In the genomic region with DNA sequence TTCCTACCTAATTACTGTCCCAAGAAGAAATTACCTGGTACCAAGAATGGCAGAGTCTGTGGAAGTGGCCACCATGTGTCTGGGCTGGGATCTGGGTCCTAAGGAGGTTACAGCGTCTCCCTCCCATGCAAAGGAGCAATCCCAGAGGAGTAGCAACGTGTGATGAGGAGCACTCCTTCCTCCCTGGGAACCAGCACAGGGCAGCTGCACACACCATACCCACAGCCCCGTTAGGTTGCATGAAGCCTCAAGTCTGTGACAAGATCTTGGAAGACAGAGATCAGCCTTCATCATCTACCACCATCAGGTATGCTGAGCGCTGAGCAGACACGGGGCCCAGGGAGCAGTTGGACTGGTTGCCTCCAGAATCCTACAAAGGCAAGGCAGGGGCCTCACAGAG, we compare ENCODE assay signal across 28 mouse cellular contexts.
DNase-seq lines count a peak whose midpoint lies in the region; ATAC-seq lines count a peak whose summit lies in the region.
"Had no signal": no experiment of that assay in that cellular context is flagged by ENCODE, and none has a peak within 500 bp of the region (broad histone marks: within the 10 kb centered on the region; RNA-seq: fewer than 3 reads in every experiment).

No protein-coding gene starts in this region.

- H3K9me3 ChIP-seq in heart, embryonic 10.5 days: no peaks in the 10 kb centered on the region
- H3K9me3 ChIP-seq in heart, embryonic 12.5 days (replicated peaks): no peaks in the 10 kb centered on the region
- H3K9me3 ChIP-seq in midbrain, embryonic 11.5 days (ENCODE audit: control insufficient read depth, low read length): no peaks in the 10 kb centered on the region
- no peaks in the 10 kb centered on the region for H3K9me3 ChIP-seq in midbrain, embryonic 16.5 days (replicated peaks; ENCODE audit: control insufficient read depth, low read length, poor library complexity, severe bottlenecking)
- no peaks in the 10 kb centered on the region for H3K9me3 ChIP-seq in limb, embryonic 12.5 days
- H3K9me3 ChIP-seq: embryonic facial prominence, embryonic 13.5 days; heart, embryonic 13.5 days; hindbrain, embryonic 12.5 days; hindbrain, embryonic 15.5 days; intestine, embryonic 15.5 days had no signal

- no peak overlapping the region for H3K9ac ChIP-seq in heart, embryonic 12.5 days
- no peak overlapping the region for H3K9ac ChIP-seq in midbrain, embryonic 11.5 days (ENCODE audit: low read length)
- H3K9ac ChIP-seq in midbrain, embryonic 16.5 days (ENCODE audit: low read depth, low read length): no peak overlapping the region
- no peak overlapping the region for H3K9ac ChIP-seq in limb, embryonic 12.5 days (replicated peaks)
- H3K9ac ChIP-seq: embryonic facial prominence, embryonic 13.5 days; forebrain, postnatal 0 days; heart, embryonic 13.5 days; hindbrain, embryonic 12.5 days; hindbrain, embryonic 15.5 days; intestine, embryonic 15.5 days had no signal

- peak; percentile 64 for DNase-seq in heart, embryonic 10.5 days (ENCODE audit: low spot score)
- DNase-seq in midbrain, embryonic 11.5 days (ENCODE audit: low spot score, missing footprints): peak; percentile 66
- no peak for DNase-seq in ovary, postnatal 14 days (ENCODE audit: low spot score)
- DNase-seq: adrenal gland, postnatal 10 days; B cell, adult 2 months; cerebellum, adult 11 months; cerebellum, adult 2 months; cerebellum, adult 9-11 months; cerebellum, postnatal 25 days; forebrain, postnatal 0 days; gastrocnemius, adult 2 months; gastrocnemius, postnatal 14 days; heart, adult 11 months; heart, postnatal 14 days; heart, postnatal 4 days had no signal

- no peak overlapping the region for H3K27ac ChIP-seq in heart, embryonic 10.5 days
- no peak overlapping the region for H3K27ac ChIP-seq in heart, embryonic 12.5 days (ENCODE audit: poor library complexity, severe bottlenecking)
- no peak overlapping the region for H3K27ac ChIP-seq in midbrain, embryonic 11.5 days (ENCODE audit: low read depth, low read length)
- H3K27ac ChIP-seq in midbrain, embryonic 16.5 days (ENCODE audit: low read length): no peak overlapping the region
- 0 out of 2 replicates have a peak overlapping the region, but pooled peaks have one; percentile 26 for H3K27ac ChIP-seq in limb, embryonic 12.5 days
- H3K27ac ChIP-seq: embryonic facial prominence, embryonic 13.5 days; gastrocnemius, adult 2 months; heart, embryonic 13.5 days; hindbrain, embryonic 12.5 days; hindbrain, embryonic 15.5 days; intestine, embryonic 15.5 days had no signal

- 82% methylated on average over 5 of the region's 5 CpGs for WGBS in heart, embryonic 10.5 days
- 76% methylated on average over 5 of the region's 5 CpGs for WGBS in heart, embryonic 12.5 days
- 88% methylated on average over 5 of the region's 5 CpGs for WGBS in midbrain, embryonic 11.5 days
- 95% methylated on average over 5 of the region's 5 CpGs for WGBS in midbrain, embryonic 16.5 days
- WGBS in limb, embryonic 12.5 days: 94% methylated on average over 5 of the region's 5 CpGs

- H3K27me3 ChIP-seq in heart, embryonic 10.5 days (ENCODE audit: insufficient read depth, poor library complexity, severe bottlenecking): no peaks in the 10 kb centered on the region
- peaks cover 5% of the 10 kb centered on the region; the same call in 1 of the 2 replicates for H3K27me3 ChIP-seq in heart, embryonic 12.5 days (replicated peaks)
- no peaks in the 10 kb centered on the region for H3K27me3 ChIP-seq in midbrain, embryonic 11.5 days (ENCODE audit: control insufficient read depth, insufficient read depth, low read length)
- no peaks in the 10 kb centered on the region for H3K27me3 ChIP-seq in midbrain, embryonic 16.5 days (ENCODE audit: control insufficient read depth, insufficient read depth, low read depth, low read length)
- H3K27me3 ChIP-seq in limb, embryonic 12.5 days: no peaks in the 10 kb centered on the region
- H3K27me3 ChIP-seq: CH12.LX; embryonic facial prominence, embryonic 13.5 days; hindbrain, embryonic 12.5 days; hindbrain, embryonic 15.5 days; intestine, embryonic 15.5 days; Patski had no signal

- no peak overlapping the region for H3K4me3 ChIP-seq in heart, embryonic 10.5 days
- H3K4me3 ChIP-seq in heart, embryonic 12.5 days: no peak overlapping the region
- no peak overlapping the region for H3K4me3 ChIP-seq in midbrain, embryonic 11.5 days (ENCODE audit: low read depth, low read length)
- H3K4me3 ChIP-seq in midbrain, embryonic 16.5 days (ENCODE audit: low read depth, low read length): no peak overlapping the region
- no peak overlapping the region for H3K4me3 ChIP-seq in limb, embryonic 12.5 days (replicated peaks)
- H3K4me3 ChIP-seq: embryonic facial prominence, embryonic 13.5 days; erythroblast, embryonic 14.5 days; gastrocnemius, adult 2 months; heart, embryonic 13.5 days; hindbrain, embryonic 12.5 days; hindbrain, embryonic 15.5 days; intestine, embryonic 15.5 days had no signal

- peaks cover 31% of the 10 kb centered on the region for H3K4me1 ChIP-seq in heart, embryonic 10.5 days
- peaks cover 13% of the 10 kb centered on the region for H3K4me1 ChIP-seq in heart, embryonic 12.5 days (replicated peaks)
- peaks cover 5% of the 10 kb centered on the region for H3K4me1 ChIP-seq in midbrain, embryonic 11.5 days (ENCODE audit: control insufficient read depth, insufficient read depth, low read length)
- H3K4me1 ChIP-seq in midbrain, embryonic 16.5 days (ENCODE audit: control insufficient read depth, insufficient read depth, low read length): peaks cover 13% of the 10 kb centered on the region
- peaks cover 47% of the 10 kb centered on the region for H3K4me1 ChIP-seq in limb, embryonic 12.5 days (replicated peaks)

- no peak overlapping the region for H3K4me2 ChIP-seq in heart, embryonic 12.5 days
- no peak overlapping the region for H3K4me2 ChIP-seq in midbrain, embryonic 11.5 days
- H3K4me2 ChIP-seq in midbrain, embryonic 16.5 days (ENCODE audit: low read length): no peak overlapping the region
- H3K4me2 ChIP-seq in limb, embryonic 12.5 days: no peak overlapping the region
- H3K4me2 ChIP-seq: embryonic facial prominence, embryonic 13.5 days; heart, embryonic 13.5 days; hindbrain, embryonic 12.5 days; hindbrain, embryonic 15.5 days; intestine, embryonic 15.5 days had no signal

- no peak for ATAC-seq in heart, embryonic 12.5 days (ENCODE audit: insufficient number of reproducible peaks, low FRiP score)
- no peak for ATAC-seq in midbrain, embryonic 11.5 days (ENCODE audit: low FRiP score)
- no peak for ATAC-seq in midbrain, embryonic 16.5 days
- no peak for ATAC-seq in limb, embryonic 12.5 days (ENCODE audit: insufficient number of reproducible peaks, insufficient read depth, low FRiP score, low TSS enrichment, low read depth)
- ATAC-seq: forebrain, embryonic 14.5 days; forebrain, postnatal 0 days; intestine, embryonic 15.5 days; Patski had no signal

- no peaks in the 10 kb centered on the region for H3K36me3 ChIP-seq in heart, embryonic 10.5 days
- no peaks in the 10 kb centered on the region for H3K36me3 ChIP-seq in heart, embryonic 12.5 days
- H3K36me3 ChIP-seq in midbrain, embryonic 11.5 days (ENCODE audit: control insufficient read depth, insufficient read depth, low read length): no peaks in the 10 kb centered on the region
- H3K36me3 ChIP-seq in midbrain, embryonic 16.5 days (ENCODE audit: control insufficient read depth, insufficient read depth, low read length): no peaks in the 10 kb centered on the region
- H3K36me3 ChIP-seq in limb, embryonic 12.5 days: no peaks in the 10 kb centered on the region
- H3K36me3 ChIP-seq: embryonic facial prominence, embryonic 13.5 days; G1E; heart, embryonic 13.5 days; hindbrain, embryonic 12.5 days; hindbrain, embryonic 15.5 days; intestine, embryonic 15.5 days had no signal
